Mouse (Mus musculus) lung, adult 18-20 months (tissue): ENCODE measurements around the gene Cnnm2.

ENCODE experiments used
- DNase-seq, 2 experiments: peaks; one replicate each; pipeline ENCODE4 v3.0.0; 2022; ENCODE audit warnings: mixed read lengths in 2 of 2

The Cnnm2 gene

DNA sequence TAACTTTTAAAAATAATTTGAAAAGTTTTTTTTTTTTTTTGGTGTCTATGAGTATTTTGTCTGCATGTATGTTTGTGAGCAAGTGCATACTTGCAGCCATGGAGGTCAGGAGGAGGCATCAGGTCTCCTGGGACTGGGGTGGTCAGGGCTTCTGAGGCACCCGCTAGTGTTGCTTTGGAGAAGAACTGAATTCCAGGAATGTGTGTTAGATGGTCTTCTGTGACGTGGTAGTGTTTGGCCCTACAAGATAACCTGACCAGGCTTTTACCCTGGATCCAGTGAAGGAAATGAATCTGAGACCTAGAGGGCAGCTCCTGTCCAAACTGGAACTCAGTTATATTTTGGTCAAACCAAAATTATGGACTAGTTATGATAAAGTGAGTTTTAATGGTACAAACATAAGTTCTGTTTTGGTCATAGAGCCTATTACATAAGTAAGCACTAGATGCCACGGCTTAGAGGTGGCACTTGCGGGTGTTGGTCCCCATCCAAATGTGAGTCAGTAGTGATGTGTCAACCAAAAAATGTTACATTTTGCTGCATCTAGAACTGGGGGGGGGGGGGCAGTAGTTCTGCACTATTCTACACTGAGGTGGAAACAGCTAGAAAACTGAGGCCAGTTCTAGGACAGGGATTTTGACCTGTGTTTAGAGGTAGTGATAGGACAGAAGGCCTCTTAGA is 38.6 kb downstream of the Cnnm2 start:
- DNase-seq, result peak in 1 of 2 experiments; percentile 29

DNA sequence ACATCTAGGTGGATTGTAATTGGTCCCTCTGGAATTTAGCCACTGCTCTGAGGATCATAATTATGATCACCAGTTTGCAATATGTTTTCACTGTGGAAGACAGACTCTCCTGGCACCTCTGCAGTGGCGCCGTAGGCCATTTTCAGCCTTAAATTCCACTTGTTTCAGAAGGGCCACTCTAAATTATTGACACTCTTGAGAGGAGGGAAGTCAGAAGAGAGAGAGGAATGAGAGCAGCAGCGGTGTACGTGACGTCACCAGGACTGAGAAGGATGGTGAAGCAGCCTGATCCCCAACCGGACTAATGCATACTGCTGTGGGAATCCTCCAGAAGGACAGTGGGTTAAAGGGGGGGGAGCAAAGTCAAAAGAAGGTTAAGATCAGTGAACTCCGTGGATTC is 40.1 kb downstream of the Cnnm2 start:
- peak; percentile 61 to 70 for DNase-seq

DNA sequence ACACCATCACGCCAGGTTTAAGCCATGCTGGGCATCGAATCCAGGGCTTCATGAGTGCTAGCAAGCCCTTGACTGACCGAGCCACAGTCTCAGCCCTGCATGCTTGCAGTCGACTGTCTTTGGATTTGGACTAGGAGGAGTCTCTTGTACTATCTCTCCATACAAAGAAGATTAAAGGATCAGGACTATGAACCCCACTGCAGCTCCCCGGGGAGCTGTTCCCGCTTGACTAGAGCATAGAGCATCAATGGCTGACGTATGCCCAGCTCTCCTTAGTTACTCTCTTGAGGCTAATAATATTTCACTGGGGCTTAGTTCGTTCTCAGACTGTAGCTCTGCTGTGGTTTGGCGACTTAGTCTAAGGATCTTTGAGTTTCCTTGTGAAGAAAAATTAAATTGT is 40.9 kb downstream of the Cnnm2 start:
- no peak for DNase-seq

DNA sequence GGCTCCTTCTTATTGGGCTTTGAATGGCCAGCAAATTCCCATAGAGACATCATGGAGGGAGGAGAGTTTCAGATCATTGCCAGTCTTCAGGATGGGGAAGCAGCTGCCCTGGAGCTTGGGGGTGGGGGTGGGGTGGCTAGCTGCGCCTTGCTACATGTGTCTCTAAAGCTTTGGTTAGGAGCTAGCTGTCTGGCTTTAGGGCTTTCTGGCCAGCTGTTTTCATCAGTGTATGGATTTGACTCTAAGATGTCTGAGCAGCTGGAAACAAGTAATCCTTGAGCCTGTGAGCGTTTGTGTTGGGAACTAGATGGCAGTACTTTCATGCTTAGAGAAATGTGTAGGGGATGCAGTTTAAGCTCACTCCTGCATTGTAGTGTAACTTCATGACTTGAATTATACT is 42.3 kb downstream of the Cnnm2 start:
- no peak for DNase-seq

DNA sequence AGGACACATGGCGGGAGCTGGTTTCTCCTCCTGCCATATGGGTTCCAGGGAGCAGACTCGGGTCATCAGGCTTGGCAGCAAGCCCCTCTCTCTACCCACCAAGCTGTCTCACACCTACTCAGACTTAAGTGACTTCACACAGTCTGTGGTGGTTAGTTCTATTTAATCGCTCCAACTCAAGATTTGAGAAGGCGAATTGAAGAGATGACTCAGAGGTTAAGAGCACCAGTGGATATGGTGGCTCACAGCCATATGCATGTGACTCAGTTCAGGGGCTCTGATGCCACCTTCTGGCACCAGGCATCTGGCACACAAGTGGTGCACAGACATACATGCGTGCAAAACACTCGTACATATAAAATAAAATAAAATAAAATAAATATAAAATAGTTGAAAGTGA is 43.4 kb downstream of the Cnnm2 start:
- peak; percentile 64 to 76 for DNase-seq

DNA sequence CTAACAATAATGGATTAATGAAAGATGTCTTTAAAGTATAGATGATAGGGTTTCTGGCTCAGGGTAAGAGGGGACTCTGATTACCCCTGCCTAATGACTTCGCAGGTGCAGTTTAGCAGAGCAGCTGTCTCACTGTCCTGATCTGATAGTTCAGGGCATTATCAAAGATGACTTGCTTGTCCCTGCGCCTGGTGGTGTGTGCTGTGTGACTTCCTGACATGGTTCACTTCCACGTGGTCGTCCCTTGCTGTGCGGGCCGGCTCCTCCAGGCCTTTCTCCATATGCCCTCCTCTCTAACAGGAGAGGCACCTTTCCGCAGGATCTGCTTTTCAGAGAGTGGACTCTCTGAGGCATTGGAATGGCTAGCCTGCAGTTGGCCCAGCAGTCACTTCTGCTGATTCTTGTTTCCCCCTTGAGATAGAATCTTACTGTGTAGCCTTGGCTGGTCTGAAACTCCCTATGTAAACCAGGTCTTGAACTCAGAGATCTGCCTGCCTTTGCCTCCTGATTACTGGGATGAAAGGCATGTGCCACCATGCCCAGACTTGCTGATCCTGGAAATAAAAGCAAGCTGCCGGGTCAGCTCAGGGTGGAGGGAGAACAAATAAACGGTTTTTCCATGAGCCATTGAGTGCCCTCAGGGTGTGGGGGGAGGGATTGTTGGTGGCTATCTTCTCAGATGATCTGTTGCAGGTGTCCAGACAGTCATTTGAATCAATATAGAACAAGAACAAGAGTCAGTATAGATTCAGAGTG is 44.7 kb downstream of the Cnnm2 start:
- DNase-seq, result no peak

DNA sequence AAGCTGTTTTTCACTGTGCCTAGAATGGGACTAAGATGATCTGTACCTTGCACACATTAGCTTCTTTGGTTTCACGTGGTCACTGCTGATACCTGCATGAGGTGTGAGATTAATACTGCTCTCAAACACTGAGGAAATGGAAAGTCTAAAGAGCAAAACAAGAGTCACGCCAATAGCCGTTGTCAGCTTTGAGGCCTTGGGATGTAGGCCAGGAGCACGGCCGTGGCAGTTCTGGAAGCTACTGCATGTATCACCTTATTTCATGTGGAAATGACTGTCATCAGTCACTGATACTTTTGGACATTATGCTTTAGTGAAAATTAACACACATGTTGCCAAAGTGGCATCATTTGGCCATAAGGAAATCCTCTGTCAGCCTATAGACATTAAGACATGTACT is 46.9 kb downstream of the Cnnm2 start:
- DNase-seq, result no peak

DNA sequence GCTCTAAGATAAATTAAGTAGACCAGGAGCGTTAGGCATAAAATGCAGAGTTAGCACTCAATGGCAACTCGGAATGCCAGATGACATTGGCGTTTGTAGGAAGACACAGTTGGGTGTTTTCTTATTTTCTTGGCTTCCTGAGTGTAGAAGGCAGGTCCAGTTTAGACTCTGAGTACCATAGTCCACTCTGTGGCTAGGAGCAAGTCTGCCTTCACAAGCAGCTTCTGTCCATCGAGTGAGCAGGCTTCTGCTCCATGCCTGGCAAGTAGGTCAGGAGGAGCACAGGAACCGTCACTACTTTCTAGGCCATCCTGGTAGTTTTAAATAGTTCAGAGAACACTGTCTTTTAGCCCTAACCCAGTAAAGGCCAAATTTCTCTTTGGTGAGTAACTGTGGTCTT is 47.6 kb downstream of the Cnnm2 start:
- no peak for DNase-seq

DNA sequence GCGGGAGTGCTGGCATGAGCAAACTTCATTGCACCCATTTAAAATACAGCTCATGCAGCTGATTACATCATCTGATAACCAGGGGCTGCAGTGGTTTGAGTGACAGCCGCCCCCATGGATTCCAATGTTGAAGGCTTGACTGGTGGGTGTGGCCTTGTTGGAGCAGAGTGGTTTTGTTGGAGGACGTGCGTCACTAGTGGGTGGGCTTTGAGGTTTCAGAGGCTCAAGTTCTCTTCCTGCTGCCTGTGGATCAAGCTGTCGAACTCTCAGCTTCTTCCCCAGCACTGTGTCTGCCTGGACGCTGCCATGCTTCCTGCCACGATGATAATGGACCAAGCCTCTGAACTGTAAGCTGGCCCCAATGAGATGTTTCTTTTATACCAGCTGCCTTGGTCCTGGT is 57.9 kb downstream of the Cnnm2 start:
- peak in 1 of 2 experiments; percentile 20 for DNase-seq

DNA sequence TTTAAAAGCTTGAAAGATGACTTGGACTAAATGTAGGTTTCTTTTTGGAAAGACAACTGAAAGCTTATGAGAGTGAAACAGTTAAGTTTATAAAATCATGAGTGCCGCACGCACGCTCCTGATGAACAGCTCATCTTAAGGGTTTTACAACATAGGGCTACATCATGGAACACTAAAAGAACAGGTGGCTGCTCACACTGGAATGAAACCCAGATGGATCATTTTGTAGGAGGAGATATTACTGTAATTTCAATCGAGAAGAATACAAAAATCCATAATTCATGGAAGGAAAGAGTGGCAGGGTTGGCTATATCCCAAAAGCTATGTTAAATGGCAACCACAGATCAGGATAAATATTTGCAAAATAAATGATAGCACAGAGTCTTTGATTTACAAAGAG is 61.1 kb downstream of the Cnnm2 start:
- DNase-seq, result no peak

DNA sequence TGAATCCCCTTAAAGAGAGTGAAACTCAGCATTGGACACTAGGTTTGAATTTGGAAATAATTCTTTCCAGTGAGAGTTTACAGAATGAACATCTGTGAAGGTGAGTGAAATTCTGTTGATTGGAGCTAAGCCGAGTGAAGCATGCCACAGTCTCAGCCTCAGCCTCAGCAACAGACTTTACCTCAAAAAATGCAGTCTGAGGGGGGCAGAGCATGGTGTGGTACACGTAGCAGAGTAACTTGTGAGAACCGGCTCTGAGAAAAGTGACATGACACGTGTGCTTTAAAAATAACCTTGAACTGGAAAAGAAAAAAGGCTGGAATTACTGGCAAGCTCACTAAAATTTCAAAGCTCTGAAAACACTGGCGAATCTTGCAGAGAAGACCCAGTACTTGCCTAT is 62.4 kb downstream of the Cnnm2 start:
- DNase-seq, result no peak

DNA sequence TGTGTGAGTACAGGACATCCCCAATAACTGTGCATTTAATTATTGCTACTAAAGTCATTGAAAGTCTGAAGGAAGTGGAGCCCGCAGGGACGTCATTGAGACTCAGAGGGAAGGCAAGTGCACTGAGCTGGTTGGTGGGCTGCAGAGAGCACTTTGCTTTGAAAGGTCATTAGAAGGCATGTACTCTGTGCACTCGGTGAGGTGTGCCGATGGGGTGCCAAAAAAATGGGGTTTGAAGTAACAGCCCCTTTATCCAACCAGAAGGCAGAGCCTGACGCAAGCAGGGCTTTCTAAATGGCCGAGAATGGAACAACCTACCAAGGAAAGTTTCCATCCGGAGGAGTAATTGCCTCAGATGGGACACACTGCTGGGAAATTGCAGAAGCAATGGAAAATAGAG is 63.5 kb downstream of the Cnnm2 start:
- no peak for DNase-seq

DNA sequence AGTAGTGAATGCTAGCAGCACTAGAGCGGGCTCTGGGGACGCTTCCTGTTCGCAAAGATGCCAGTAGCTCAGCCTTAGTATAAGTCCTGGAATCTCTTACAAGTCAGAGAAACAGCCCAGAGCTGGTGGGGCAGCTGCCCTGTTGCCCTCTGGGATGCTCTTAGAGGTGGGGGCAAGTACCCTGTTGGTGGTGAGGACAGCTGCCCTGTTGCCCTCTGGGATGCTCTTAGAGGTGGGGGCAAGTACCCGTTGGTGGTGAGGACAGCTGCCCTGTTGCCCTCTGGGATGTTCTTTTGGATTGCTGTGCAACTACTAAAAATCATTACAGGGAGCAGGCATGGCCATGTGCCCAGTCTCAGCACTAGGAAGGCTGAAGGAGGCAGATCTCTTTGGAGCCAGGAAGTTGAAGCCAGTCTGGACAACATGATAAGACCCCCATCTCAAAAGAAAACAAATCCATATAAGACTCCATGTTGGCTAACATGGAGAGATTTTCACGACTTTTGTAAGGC is 66.3 kb downstream of the Cnnm2 start:
- no peak for DNase-seq

DNA sequence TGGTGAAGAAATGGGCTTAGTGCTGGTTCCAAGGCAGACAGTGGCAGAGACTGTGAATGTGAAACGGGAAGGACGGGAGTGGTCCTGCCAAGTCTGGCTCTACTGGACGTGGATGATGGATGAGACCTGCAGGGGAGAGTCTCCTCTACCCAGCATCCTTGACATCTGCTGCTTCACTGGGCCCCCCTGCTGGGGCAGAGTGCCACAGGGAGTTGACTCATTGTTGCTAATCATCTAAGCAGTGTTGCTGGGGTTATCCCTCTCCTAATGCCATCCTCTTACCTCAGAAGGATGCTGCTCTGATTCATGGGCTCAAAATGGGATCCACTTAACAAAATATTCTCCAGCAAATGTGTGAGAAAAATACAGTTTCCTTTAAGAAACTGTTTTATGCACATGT is 67.6 kb downstream of the Cnnm2 start:
- no peak for DNase-seq

DNA sequence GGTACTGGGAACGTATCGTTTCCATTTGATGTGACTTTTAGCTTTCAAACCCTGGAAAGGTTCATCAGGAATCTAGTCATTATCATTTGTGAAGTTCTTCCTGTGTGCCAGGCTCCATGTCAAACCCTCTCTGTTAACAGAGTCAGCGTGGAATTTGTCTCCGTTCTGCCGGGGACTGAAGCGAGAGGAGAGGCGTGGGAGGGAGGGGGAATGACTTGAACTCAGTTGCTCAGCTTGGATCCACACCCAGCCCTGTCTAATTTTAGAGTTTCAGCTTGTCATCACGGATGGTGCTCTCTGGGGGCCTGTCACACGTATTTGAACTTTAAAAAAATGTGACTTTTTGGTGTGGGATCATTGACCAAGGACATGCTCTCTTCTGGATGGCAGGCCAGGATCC is 70.0 kb downstream of the Cnnm2 start:
- DNase-seq, result no peak

DNA sequence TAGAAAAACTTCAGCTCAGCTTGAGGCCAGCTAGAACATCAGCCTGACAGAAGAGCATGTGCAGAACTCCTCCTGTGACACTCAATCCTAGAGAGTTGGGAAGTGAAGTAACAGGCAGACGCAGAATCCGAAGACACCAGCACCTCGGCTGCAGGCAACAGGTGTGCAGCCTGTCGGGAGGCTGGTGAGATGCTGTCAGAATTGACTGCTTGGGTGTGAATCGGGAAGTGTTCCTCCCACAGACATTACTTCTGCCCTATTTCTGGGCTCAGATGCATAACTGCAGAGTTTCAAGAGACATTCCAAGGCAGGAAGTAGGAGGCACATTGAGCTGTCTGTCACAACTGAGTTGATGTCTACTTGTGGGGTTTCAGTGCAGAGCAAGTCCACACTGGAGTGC is 72.9 kb downstream of the Cnnm2 start:
- no peak for DNase-seq

DNA sequence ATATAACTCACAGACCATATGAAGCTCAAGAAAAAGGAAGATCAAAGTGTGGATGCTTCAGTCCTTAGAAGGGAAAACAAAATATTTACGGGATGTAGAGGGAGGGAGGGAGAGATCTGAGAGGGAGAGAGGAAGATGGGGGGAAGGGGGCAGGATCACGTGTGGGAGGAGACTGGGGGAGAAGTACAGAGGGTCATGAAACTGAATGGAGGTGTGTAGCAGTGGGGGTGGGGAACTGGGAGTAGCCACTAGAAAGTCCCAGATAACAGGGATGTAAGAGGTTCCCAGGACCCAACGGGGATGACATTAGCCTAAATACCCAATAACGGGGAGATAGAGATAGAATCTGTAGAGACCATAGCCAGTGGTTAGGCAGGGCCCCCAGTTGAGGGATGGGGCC is 73.9 kb downstream of the Cnnm2 start:
- DNase-seq, result no peak

DNA sequence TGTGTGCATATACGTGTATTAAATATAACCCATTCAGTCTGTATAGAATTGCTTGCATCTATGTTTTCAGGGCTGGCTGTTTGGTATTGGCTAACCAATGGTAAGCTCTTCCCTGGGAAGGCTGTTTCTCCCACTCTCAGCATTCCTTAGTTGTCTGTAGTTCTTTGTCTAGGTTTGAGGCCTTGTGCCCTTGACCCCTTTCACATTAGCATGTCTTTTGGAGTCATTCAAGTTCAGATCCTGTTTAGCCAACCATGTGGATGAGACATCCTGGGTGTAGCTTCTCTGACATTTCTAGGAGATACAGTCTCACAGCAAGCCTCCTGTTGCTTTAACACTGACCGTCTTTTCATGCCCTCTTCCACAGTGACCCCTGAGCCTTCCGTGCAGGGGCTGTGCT is 74.7 kb downstream of the Cnnm2 start:
- DNase-seq, result no peak

DNA sequence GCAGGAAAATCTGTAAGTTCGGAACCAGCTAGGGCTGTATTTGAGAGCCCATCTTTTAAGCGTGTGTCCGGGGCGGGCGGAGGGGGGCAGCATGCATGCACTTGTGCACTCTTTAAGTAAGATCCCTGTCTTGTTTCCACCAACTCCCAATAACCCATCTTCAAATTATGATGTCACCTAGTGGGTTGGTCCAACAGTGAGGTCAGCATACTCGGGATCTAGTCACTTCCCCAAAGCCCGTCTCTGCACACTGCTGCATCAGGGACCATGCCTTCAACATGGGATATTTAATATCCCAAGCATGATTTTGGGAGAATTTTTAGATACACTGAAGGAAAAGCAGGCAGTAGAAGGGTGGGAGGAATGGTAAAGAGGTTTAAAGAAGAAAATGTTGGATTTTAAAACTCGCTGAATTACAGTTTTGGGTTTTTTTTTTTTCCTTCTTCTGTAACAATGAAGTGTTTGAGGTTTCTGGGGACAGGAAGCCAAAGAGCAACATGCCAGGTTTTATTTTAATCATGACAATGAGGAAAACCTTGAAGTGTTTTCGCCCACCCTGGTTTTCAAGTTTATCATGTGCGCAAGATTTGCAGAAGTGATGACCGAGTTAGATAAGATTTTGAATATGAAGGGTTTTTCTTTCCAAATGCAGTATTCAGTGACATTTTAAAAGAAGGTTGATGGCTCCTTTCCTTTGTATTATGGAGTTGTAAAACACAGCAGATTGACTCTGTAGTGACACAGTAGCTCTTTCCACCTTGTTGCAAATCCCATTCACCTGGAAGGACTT is 76.1 kb downstream of the Cnnm2 start:
- no peak for DNase-seq

DNA sequence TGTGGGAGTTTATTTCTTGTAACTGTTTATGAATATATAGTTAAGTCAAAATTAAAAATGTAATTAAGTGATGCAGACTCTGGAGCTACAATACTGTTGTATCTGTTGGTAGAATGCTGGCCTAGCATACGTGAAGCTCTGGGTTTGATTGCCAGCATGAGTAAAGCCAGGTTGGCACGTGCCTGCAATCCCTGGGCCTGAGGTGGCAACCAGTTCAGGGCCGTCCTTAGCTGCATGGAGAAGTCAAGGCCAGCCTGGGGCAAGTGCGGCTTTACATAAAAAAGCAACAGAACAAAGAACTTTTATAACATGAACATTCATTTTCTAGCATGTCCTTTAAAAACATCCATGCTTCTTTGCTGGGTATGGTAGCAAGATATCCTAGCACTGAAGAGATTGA is 79.6 kb downstream of the Cnnm2 start:
- no peak for DNase-seq

DNA sequence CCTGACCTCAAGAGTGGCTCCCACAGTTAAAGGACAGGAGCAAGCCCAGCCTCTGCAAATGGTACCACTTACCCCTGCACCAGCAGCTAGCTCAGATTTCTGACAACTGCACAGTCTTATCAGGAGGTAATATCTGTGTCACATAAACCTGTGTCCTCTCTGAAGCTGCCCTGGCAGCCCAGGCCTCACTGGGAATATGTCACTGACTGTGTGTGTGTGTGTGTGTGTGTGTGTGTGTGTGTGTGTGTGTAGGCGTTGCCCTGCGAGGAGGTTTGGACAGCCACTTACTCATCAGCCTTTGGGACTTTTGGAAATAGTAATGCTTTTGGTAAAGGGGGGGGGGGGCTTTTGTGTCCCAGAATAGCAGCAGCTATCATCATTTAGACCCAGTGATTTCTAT is 81.6 kb downstream of the Cnnm2 start:
- DNase-seq, result no peak

DNA sequence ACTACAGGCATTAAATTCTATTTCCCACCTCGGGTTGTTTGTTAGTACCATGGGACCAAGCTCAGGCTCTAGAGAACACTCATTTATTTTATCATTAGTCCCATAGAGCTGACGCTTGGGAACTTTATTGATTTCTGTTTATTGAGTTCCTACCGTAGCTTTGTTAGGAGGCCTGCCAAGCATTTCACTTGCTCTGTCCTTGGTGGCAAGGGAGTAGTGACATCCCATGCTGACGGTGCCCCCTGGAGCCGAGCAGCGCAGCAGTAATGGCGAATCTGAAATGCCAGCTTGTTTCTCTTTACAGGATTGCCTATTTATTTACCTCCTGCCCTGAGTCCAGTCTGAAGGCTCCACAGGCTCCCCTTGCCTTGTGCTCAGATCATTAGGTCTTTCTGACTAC is 84.7 kb downstream of the Cnnm2 start:
- no peak for DNase-seq

DNA sequence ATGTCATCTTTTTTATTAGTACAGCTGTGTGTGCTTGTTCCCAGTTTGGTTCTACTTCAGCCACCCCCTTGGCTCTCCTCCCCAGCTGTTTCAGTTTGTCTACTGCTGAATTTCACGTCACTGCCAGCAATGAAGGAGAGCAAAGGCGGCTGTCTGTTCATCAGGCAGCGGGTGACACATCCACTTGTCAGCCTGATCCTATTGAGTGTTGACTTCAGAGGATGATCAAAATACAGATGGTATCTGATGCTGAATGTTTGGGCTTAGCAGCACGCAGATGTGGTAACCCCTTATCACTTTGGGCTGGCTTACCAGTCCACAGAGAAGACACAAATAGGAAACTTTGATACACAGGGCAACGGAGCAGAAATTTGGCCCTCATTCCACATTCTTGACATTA is 85.1 kb downstream of the Cnnm2 start:
- no peak for DNase-seq
